Mouse (Mus musculus) kidney, adult 2 months (tissue): Measurements from ENCODE around the gene Hap1. TPM values are rescaled to one million over a fixed set of nuclear protein-coding genes. Genes with fewer than 3 reads are reported as not detected.
"Not testable (repeated sequence)": the region's sequence is repeated elsewhere in the genome, so short reads cannot be mapped to it uniquely, and the experiment has no call there.

Experiments used
- DNase-seq: peaks from one replicate; pipeline ENCODE4 v3.0.0; 2021
- H3K27ac ChIP-seq: fragments of 200-500 bp; 2 replicates; pipeline ENCODE4 v1.5.1; 2012; ENCODE audit warnings: low read depth, low read length, control low read depth, inconsistent platforms; ENCODE audit not compliant: insufficient read depth
- H3K27me3 ChIP-seq: fragments of 200-500 bp; replicated peaks from 2 replicates; pipeline ENCODE4 v1.6.1; 2012; ENCODE audit warnings: mild to moderate bottlenecking, moderate library complexity, low read length, inconsistent platforms; ENCODE audit not compliant: control insufficient read depth, insufficient read depth
- H3K36me3 ChIP-seq: fragments of 200-500 bp; 2 replicates; pipeline ENCODE4 v1.6.1; 2012; ENCODE audit warnings: mild to moderate bottlenecking, moderate library complexity, low read length, inconsistent platforms; ENCODE audit not compliant: control insufficient read depth, insufficient read depth
- H3K4me1 ChIP-seq: fragments of 200-500 bp; 2 replicates; pipeline ENCODE4 v1.6.1; 2011; ENCODE audit warnings: low read length; ENCODE audit not compliant: control insufficient read depth, insufficient read depth
- H3K4me3 ChIP-seq: fragments of 200-500 bp; 2 replicates; pipeline ENCODE4 v1.5.1; 2011; ENCODE audit warnings: mild to moderate bottlenecking, low read depth, low read length, control low read depth; ENCODE audit not compliant: insufficient read depth
- CTCF ChIP-seq: fragments of 200-500 bp; conservative IDR thresholded peaks from 2 replicates; pipeline ENCODE4 v1.5.1; 2011; ENCODE audit warnings: low read depth, mild to moderate bottlenecking, control low read depth, low read length, moderate library complexity, mixed read lengths; ENCODE audit not compliant: insufficient read depth, insufficient read length
- POLR2A ChIP-seq: fragments of 200-500 bp; IDR thresholded peaks from one replicate; pipeline ENCODE4 v1.6.1; 2011; ENCODE audit warnings: low read depth, low read length, control low read depth
- whole genome bisulfite sequencing: fragments of 180-500 bp; shearing (Covaris S2); methylation state at CpG from one replicate; pipeline ENCODE4 v1.1.7; 2018; 5-methylcytosine and 5-hydroxymethylcytosine counted together
- polyA plus RNA-seq: library from polyadenylated mRNA; depleted of rRNA; stranded (reverse); fragments of >200 nt; gene quantifications from 2 replicates; pipeline ENCODE4 v1.2.3, GENCODE M21; 2012

Hap1 gene
- polyA plus RNA-seq, 1 experiment = 3.6 TPM

DNA sequence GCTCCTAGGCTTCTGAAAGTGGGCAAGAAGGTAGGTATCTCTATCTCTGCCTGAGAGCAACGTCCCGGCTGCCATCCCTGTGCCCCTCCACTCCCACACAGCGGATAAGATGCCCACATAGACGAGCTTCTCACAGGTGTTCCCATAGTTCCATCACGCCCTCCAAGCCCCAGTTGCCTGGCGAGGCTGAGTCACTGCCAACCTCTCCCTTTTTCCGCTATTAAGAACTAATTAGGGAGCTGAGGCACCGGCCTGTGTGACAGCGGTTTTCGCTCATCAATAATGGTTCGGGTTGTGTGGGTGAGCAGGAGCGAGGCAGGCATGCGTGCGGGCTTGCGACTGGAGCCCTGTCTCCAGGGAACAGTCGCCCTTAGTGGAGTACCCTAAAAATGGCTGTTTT lies 25.7 kb downstream of the Hap1 start:
- TF ChIP-seq POLR2A (no peak), CTCF (no peak)
- Histone ChIP-seq H3K27me3 (no peaks in the 10 kb centered on the region), H3K4me3 (no peak overlapping the region), H3K27ac (no peak overlapping the region), H3K4me1 (no peaks in the 10 kb centered on the region), H3K36me3 (no peaks in the 10 kb centered on the region)
- no peak for DNase-seq
- 46% methylated on average over 16 of the region's 16 CpGs for WGBS

DNA sequence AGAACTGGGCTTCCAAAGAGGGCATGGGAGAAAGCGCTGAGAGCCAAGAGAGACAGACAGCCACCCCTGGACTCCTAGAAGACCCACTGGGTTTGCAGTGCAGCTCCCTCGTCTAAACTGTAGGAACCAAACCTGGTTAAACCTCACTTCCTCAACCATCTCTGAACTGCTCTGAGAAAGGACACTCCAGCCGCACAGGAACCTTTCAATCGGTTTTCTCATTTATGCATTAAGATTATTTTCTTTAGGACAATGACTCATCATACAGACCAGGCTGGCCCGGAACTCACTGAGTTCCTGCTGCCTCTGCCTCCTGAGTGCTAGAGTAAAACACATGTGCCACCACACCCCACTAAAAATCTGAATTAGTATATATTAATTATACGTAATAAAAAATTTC lies 28.2 kb downstream of the Hap1 start:
- no peak overlapping the region for H3K27ac ChIP-seq
- no peak for TF ChIP-seq CTCF
- H3K4me1 ChIP-seq = no peaks in the 10 kb centered on the region
- no peaks in the 10 kb centered on the region for H3K27me3 ChIP-seq
- 90% methylated on average over 6 of the region's 6 CpGs for WGBS
- H3K4me3 ChIP-seq = no peak overlapping the region
- no peaks in the 10 kb centered on the region for H3K36me3 ChIP-seq
- no peak for DNase-seq

DNA sequence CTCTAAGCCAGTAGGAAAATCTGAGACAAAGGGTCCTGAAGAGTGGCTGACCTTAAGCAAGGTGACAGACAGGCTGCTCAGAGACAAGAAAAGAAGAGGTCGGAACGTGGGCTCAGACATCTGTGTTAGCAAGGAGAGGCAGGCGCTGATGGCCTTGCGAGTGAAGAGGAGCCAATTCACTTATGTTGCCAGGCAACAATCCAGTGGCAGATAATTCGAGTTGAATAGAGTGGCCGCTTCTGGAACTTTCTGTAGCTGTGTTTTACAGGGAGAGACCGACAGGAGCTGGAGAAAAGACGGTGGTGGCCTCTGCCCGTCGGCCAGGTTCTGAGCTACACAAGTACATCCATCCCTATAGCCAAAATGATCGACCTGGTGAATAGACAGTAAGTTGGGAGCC lies 28.6 kb downstream of the Hap1 start:
- no peak for DNase-seq
- TF ChIP-seq CTCF (no peak), POLR2A (no peak)
- 86% methylated on average over 11 of the region's 11 CpGs for WGBS
- no peak overlapping the region for H3K4me3 ChIP-seq
- no peaks in the 10 kb centered on the region for H3K4me1 ChIP-seq
- H3K36me3 ChIP-seq = peaks cover 3% of the 10 kb centered on the region
- no peaks in the 10 kb centered on the region for H3K27me3 ChIP-seq
- H3K27ac ChIP-seq = no peak overlapping the region

DNA sequence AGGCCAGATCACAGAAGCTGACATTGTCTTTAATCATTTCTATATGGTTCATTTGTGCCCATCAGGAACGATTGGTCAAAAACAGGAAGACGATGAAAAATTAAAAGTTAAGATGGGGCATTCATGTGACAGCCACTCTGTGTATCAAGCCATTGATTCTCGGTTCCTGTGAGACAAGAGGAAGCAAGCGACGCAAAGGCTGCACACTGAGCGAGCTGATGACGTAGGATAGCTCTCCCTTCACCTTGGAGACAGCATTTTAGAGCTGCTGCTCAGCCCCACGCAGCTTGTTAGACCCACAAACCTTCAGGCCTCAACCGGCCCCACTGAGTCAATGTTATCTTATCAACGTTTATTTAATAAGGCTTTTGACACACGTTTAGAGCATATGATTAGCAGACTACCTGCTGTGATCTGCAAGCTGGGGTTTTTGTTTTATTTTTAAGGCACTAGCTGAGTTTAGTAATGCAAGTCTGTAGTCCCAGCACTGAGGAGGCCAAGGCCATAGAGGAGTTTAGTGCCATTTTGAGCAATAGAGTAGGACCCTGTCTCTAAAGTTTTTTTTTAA lies 30.8 kb downstream of the Hap1 start:
- no peak for DNase-seq
- Histone ChIP-seq H3K4me1 (no peaks in the 10 kb centered on the region), H3K36me3 (peaks cover 13% of the 10 kb centered on the region), H3K27me3 (no peaks in the 10 kb centered on the region), H3K4me3 (no peak overlapping the region), H3K27ac (no peak overlapping the region)
- WGBS = 89% methylated on average over 11 of the region's 11 CpGs
- TF ChIP-seq CTCF (no peak), POLR2A (no peak)

DNA sequence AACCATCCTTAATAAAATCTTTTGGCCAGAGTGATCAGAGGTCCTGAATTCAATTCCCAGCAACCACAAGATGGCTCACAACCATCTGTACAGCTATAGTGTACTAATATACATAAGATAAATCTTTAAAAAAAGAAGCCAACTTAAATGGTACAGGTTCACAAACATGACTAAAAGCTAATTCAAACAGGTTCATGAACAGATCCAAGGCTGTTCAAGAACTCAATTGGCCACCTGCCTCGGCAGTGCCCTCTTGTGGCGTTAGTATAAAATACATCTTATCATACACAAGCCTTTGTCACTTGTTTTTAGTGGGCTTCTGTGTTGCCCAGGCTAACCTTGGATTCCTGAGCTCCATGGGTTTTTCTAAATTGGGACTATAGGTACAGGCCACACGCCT lies 32.4 kb downstream of the Hap1 start:
- peaks cover 13% of the 10 kb centered on the region for H3K36me3 ChIP-seq
- peak; percentile 63 for DNase-seq

DNA sequence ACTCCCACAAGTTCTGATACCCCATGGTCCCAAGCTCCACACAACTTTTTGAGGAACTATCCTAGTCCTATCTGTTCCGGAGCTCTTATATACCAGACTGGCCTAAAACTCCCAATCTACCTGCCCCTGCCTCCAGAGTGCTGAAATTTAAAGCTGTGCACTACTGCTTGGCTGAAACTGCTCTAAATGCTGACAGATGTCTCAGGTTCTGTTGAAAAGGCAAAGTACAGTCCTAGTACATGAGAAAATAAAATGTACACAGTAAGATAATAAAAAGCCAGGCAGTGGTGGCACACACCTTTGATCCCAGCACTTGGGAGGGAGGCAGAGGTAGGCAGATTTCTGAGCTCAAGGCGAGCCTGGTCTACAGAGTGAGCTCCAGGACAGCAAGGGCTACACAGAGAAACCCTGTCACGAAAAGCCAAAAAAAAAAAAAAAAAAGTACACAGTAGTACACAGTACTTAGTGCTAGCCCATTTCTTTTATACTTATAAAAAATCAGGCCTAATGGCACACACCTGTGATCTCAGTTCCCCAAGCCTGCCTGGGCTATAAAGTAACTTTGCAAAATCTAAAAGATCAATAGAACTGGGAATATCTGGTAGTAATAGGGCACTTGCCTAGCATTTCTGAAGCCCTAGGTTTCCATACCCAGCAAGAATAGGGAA lies 33.2 kb downstream of the Hap1 start:
- H3K4me3 ChIP-seq = no peak overlapping the region
- no peaks in the 10 kb centered on the region for H3K27me3 ChIP-seq
- H3K4me1 ChIP-seq = no peaks in the 10 kb centered on the region
- no peak for DNase-seq
- no peak overlapping the region for H3K27ac ChIP-seq
- WGBS = 59% methylated on average over 3 of the region's 3 CpGs
- H3K36me3 ChIP-seq = peaks cover 13% of the 10 kb centered on the region
- no peak for TF ChIP-seq POLR2A
- TF ChIP-seq CTCF = no peak

More for the DNA sequence above, 32.4 kb downstream of the Hap1 start:
- H3K4me1 ChIP-seq = no peaks in the 10 kb centered on the region
- TF ChIP-seq CTCF (peak; percentile 78), POLR2A (no peak)
- no peaks in the 10 kb centered on the region for H3K27me3 ChIP-seq
- no peak overlapping the region for H3K27ac ChIP-seq
- WGBS = 29% methylated on average over 3 of the region's 3 CpGs
- H3K4me3 ChIP-seq = no peak overlapping the region

DNA sequence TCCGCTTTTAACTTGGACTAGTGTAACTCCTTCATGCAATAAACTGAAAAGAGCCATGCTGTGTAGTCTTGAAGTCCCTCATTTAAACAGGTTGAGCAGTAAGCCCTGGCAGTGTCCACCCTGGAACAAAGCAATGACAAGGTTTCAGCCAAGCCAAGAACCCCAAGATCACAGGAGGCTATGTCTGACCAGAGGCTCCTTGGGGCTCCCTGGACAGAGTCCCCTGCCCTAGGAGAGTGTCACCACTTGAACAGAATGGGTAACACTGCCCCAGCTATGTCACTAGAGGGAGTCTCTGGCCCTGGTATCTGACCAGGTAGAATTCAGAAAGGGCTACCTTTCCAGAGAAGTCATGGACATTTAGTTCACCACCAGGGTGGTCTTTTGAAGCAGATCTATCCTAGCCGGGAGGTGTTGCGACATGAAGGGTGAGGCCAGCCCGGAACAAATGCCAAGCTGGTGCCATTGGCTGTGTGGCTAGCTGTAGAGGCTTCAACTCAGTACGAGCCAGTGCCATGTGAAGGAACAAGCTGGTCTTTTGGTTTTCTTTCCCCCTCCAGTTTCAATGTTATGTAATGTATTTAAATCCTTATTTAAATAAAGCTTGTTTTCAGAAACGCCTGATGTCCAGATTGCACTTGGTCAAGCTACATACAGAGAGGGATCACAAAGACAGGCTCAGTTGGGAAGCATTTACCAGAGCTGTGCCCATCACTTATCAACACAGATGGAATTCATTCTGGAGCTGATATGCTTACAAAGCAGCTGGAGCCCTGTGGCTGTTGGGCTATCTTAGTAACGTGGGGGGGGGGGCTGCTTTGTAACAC lies 34.2 kb downstream of the Hap1 start:
- H3K4me3 ChIP-seq, H3K27ac ChIP-seq, H3K27me3 ChIP-seq, H3K4me1 ChIP-seq: not testable (repeated sequence)
- H3K36me3 ChIP-seq = peaks cover 13% of the 10 kb centered on the region
- 67% methylated on average over 7 of the region's 7 CpGs for WGBS
- TF ChIP-seq POLR2A = peak; percentile 14
- DNase-seq = peak; percentile 6

DNA sequence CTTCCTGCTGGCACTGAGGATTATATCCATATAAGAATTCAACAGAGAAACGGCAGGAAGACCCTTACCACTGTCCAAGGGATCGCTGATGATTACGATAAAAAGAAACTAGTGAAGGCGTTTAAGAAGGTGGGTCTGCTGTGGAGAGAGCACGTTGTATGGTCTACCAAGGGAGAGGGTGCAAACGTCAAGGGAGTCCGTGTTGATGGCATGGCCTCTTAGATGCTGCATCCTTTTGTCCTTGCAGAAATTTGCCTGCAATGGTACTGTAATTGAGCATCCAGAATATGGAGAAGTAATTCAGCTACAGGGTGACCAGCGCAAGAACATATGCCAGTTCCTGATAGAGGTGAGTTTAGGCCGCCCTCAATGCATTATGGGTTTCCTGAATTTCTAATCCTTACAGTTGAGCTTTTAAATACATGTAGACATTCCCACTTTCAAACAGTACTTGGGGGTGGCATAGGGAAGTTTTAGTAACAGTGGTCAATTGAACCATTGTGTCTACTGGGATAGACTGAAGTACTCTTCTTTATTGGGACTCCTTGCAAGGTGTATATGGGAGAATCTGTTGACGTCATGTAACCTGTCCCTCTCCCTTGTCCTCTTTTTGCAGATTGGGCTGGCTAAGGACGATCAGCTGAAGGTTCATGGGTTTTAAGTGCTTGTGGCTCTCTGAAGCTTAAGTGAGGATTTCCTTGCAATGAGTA lies 35.1 kb downstream of the Hap1 start:
- not testable (repeated sequence) for DNase-seq, H3K27me3 ChIP-seq, H3K4me1 ChIP-seq
- Histone ChIP-seq H3K27ac (0 out of 2 replicates have a peak overlapping the region, but pooled peaks have one; percentile 22), H3K36me3 (peaks cover 13% of the 10 kb centered on the region), H3K4me3 (peak overlapping the region; percentile 92)
- 7% methylated on average over 11 of the region's 11 CpGs for WGBS
